Mouse (Mus musculus): ENCODE data around the gene Spire2. TPM values are rescaled to one million over a fixed set of nuclear protein-coding genes. Genes with fewer than 3 reads are reported as not detected.
A peak's percentile ranks its signal among the peaks of the same experiment; 100 is the strongest.

The Spire2 gene
- polyA plus RNA-seq, 1 experiment from 2014 or later, result 0.33 TPM

GRCm38 (mm10) chr8:123308738-123309137 is 23.8 kb upstream of the Spire2 start:
- WGBS, result 65% methylated on average over 4 of the region's 4 CpGs

DNA sequence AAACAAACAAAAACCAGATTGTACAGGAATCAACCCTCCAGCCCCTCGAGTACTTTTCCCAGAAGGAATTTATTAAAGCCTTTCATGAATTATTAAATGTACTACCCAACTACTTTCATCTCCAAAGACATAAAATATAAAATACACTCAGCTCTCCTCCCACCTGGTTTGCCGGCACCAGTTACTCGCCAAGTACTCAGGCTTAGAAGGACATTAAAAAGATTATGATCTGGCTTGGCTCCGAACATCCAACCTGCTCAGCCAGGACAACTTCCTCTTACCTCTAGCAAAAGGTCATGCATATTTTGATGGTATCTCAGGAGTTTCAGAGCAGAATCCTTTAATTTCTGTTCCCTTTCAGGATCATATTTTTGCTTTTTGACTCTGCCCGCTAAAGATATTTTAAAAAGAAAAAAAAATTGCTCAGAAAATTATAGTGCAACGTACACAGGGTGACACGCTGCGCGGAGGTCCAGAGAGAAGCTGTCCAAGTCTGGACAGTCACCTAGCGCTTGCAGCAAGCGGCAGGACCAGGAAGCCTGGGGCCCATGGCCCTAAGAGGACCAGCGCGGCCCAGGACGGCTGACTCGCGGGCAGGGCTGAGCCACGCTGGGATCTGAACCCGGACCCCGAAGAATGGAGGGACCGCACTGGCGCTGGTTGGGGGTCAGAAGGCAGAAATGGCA is 14.6 kb upstream of the Spire2 start:
- no peaks in the 10 kb centered on the region for H3K36me3 ChIP-seq
- peak; percentile 68 for ATAC-seq (replicated peaks; ENCODE audit: insufficient number of reproducible peaks, insufficient read depth, low FRiP score, low read depth)
- peak overlapping the region; percentile 69 for H3K9ac ChIP-seq
- 5% methylated on average over 21 of the region's 21 CpGs for WGBS
- peaks cover 19% of the 10 kb centered on the region for H3K4me1 ChIP-seq (replicated peaks)
- no peaks in the 10 kb centered on the region for H3K9me3 ChIP-seq (replicated peaks)
- H3K4me2 ChIP-seq, result peak overlapping the region; percentile 88
- peak overlapping the region; percentile 67 for H3K4me3 ChIP-seq
- no peak overlapping the region; the same call in 1 of the 2 replicates for H3K27ac ChIP-seq
- H3K27me3 ChIP-seq, result no peaks in the 10 kb centered on the region

More at GRCm38 (mm10) chr8:123308738-123309137, 23.8 kb upstream of the Spire2 start:
- no peaks in the 10 kb centered on the region for H3K4me1 ChIP-seq (replicated peaks)
- peaks cover 10% of the 10 kb centered on the region; the same call in 1 of the 2 replicates for H3K36me3 ChIP-seq
- H3K4me2 ChIP-seq, result no peak overlapping the region
- no peak for ATAC-seq (replicated peaks; ENCODE audit: insufficient number of reproducible peaks, insufficient read depth, low FRiP score, low read depth)
- H3K27ac ChIP-seq, result no peak overlapping the region
- no peaks in the 10 kb centered on the region for H3K9me3 ChIP-seq (replicated peaks)
- H3K4me3 ChIP-seq, result no peak overlapping the region
- no peak overlapping the region for H3K9ac ChIP-seq
- no peaks in the 10 kb centered on the region for H3K27me3 ChIP-seq

DNA sequence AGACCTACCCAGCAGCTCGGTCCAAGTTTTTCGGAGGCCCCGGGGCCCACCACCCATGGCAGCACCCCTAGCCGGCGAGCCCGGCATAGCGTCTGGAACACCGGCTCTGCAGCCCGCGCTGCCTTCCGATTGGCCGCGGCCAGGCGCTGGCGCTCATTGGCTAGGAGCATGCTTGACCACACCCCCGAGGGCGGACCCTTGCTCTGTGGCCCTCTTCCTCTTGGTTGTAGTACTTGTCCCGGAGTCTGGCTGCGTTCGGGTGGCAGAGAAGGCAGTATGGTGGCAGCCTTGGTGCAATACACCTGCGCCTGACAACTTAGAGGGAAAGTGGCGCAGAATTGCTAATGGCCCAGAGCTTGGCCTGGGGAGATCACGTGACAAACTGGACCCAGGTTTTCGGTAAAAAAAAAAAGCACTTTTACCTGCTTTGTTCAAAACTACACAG is 14.0 kb upstream of the Spire2 start, which contains the start of gene Fanca:
Gene Fanca, minus strand, starts transcription at position 110 of the 445 bp plus-strand sequence.
- Histone ChIP-seq H3K36me3 (no peaks in the 10 kb centered on the region), H3K9me3 (replicated peaks) (no peaks in the 10 kb centered on the region), H3K4me3 (peak within 1 kb of the TSS; percentile 67), H3K9ac (peak within 1 kb of the TSS; percentile 69), H3K27me3 (no peaks in the 10 kb centered on the region), H3K27ac (peak within 1 kb of the TSS; percentile 13; the same call in 1 of the 2 replicates), H3K4me2 (peak within 1 kb of the TSS; percentile 88), H3K4me1 (replicated peaks) (peaks cover 19% of the 10 kb centered on the region)
- 0% methylated on average over 24 of the region's 24 CpGs for WGBS
- peak; percentile 98 for ATAC-seq (replicated peaks; ENCODE audit: insufficient number of reproducible peaks, insufficient read depth, low FRiP score, low read depth)

- WGBS, result 25% methylated on average over 7 of the region's 7 CpGs
Measured at GRCm38 (mm10) chr8:123319522-123320164, 12.9 kb upstream of the Spire2 start.

GRCm38 (mm10) chr8:123328552-123328951 is 4.0 kb upstream of the Spire2 start:
- no peak overlapping the region for H3K27ac ChIP-seq
- H3K4me1 ChIP-seq (replicated peaks), result peaks cover 11% of the 10 kb centered on the region
- ATAC-seq (replicated peaks; ENCODE audit: insufficient number of reproducible peaks, insufficient read depth, low FRiP score, low read depth), result no peak
- H3K27me3 ChIP-seq, result peaks cover 15% of the 10 kb centered on the region; the same call in 1 of the 2 replicates
- WGBS, result 93% methylated on average over 2 of the region's 2 CpGs
- no peak overlapping the region for H3K4me2 ChIP-seq
- H3K9ac ChIP-seq, result no peak overlapping the region
- H3K9me3 ChIP-seq (replicated peaks), result no peaks in the 10 kb centered on the region
- no peaks in the 10 kb centered on the region for H3K36me3 ChIP-seq
- no peak overlapping the region for H3K4me3 ChIP-seq

More at GRCm38 (mm10) chr8:123319522-123320164, 12.9 kb upstream of the Spire2 start:
- H3K4me1 ChIP-seq (replicated peaks), result peaks cover 19% of the 10 kb centered on the region
- H3K9me3 ChIP-seq (replicated peaks), result no peaks in the 10 kb centered on the region
- no peak overlapping the region for H3K9ac ChIP-seq
- no peak for ATAC-seq (replicated peaks; ENCODE audit: insufficient number of reproducible peaks, insufficient read depth, low FRiP score, low read depth)
- no peak overlapping the region for H3K4me3 ChIP-seq
- H3K27me3 ChIP-seq, result no peaks in the 10 kb centered on the region
- no peaks in the 10 kb centered on the region for H3K36me3 ChIP-seq
- no peak overlapping the region for H3K4me2 ChIP-seq
- no peak overlapping the region for H3K27ac ChIP-seq

GRCm38 (mm10) chr8:123329350-123329749 is 3.2 kb upstream of the Spire2 start:
- H3K4me3 ChIP-seq, result no peak overlapping the region
- H3K9ac ChIP-seq, result no peak overlapping the region
- H3K27me3 ChIP-seq, result peaks cover 23% of the 10 kb centered on the region
- H3K4me1 ChIP-seq (replicated peaks), result peaks cover 18% of the 10 kb centered on the region
- 41% methylated on average over 4 of the region's 4 CpGs for WGBS
- H3K27ac ChIP-seq, result no peak overlapping the region
- no peak overlapping the region for H3K4me2 ChIP-seq
- no peaks in the 10 kb centered on the region for H3K9me3 ChIP-seq (replicated peaks)
- no peaks in the 10 kb centered on the region for H3K36me3 ChIP-seq
- no peak for ATAC-seq (replicated peaks; ENCODE audit: insufficient number of reproducible peaks, insufficient read depth, low FRiP score, low read depth)

- ATAC-seq (replicated peaks; ENCODE audit: insufficient number of reproducible peaks, insufficient read depth, low FRiP score, low read depth), result no peak
- Histone ChIP-seq H3K4me1 (replicated peaks) (peaks cover 19% of the 10 kb centered on the region), H3K9me3 (replicated peaks) (no peaks in the 10 kb centered on the region), H3K27ac (no peak overlapping the region), H3K9ac (no peak overlapping the region), H3K4me2 (no peak overlapping the region), H3K4me3 (no peak overlapping the region), H3K27me3 (peaks cover 29% of the 10 kb centered on the region), H3K36me3 (no peaks in the 10 kb centered on the region)
- 65% methylated on average over 5 of the region's 5 CpGs for WGBS
Measured at GRCm38 (mm10) chr8:123329961-123330360, 2.6 kb upstream of the Spire2 start.

DNA sequence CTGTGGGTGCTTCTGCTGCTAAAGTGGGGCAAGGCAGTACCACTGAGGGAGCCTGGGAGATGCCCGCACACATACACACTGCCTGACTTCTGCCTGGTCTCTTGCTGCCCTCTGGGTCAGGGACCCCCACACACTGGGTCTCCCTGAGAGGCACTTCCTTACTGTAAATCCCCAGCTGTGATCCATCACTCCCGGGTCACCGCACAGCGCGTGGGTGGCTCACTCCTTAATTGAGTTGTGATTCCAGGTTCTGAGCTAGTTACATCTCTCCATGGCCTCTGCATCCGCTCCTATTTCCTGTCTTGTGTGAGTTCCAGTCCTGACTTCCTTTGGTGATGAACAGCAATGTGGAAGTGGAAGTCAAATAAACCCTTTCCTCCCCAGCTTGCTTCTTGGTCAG is 1.8 kb upstream of the Spire2 start:
- Histone ChIP-seq H3K27ac (no peak overlapping the region), H3K4me2 (no peak overlapping the region), H3K36me3 (no peaks in the 10 kb centered on the region), H3K9me3 (replicated peaks) (no peaks in the 10 kb centered on the region), H3K27me3 (peaks cover 28% of the 10 kb centered on the region), H3K4me3 (no peak overlapping the region), H3K4me1 (replicated peaks) (peaks cover 19% of the 10 kb centered on the region), H3K9ac (no peak overlapping the region)
- no peak for ATAC-seq (replicated peaks; ENCODE audit: insufficient number of reproducible peaks, insufficient read depth, low FRiP score, low read depth)
- WGBS, result 56% methylated on average over 6 of the region's 6 CpGs

DNA sequence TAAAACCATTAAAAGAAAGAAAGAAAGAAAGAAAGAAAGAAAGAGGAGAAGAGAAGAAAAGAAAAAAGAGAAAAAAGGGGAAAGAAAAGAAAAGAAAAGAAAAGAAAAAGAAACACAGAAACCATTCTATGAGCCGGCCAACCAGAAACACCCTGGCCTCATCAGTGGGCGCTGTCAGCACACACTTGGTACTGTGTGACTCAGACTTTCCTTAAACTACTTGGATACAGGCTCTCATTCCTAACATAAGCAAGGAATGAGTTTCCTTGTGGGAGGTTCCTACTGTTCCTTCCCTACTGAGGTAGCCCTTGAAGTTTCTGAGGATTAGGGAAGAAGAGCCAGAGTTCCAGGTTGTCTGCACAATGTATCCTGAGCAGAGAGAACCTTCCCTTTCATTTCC is 1.2 kb upstream of the Spire2 start:
- Histone ChIP-seq H3K4me1 (replicated peaks) (peaks cover 19% of the 10 kb centered on the region), H3K9me3 (replicated peaks) (no peaks in the 10 kb centered on the region), H3K27me3 (peaks cover 26% of the 10 kb centered on the region), H3K4me3 (no peak overlapping the region), H3K36me3 (no peaks in the 10 kb centered on the region), H3K4me2 (no peak overlapping the region), H3K9ac (no peak overlapping the region), H3K27ac (no peak overlapping the region)
- WGBS, result 43% methylated on average over 2 of the region's 2 CpGs
- no peak for ATAC-seq (replicated peaks; ENCODE audit: insufficient number of reproducible peaks, insufficient read depth, low FRiP score, low read depth)

DNA sequence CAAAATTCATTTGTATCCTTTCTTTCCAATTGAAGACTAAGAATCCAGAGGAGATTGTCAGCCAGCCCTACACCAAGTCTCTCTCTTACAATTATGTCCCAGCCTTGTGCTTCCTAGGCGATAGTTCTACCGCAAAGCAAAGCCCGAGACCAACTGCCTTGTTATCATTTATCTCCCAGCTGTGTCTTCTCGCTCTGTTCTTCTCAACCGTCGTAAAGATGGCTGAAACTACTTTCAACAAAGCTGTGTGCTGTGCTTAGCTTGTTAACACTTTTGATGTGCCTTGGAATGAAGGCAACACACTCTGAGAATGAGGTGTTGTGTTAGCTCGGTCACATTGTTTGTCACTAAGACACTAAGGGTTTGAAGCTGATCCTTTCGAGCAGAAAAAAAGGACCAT is 703 bp upstream of the Spire2 start:
- no peaks in the 10 kb centered on the region for H3K9me3 ChIP-seq (replicated peaks)
- peak overlapping the region; percentile 59 for H3K4me3 ChIP-seq
- ATAC-seq (replicated peaks; ENCODE audit: insufficient number of reproducible peaks, insufficient read depth, low FRiP score, low read depth), result no peak
- H3K9ac ChIP-seq, result no peak overlapping the region
- 23% methylated on average over 8 of the region's 8 CpGs for WGBS
- H3K4me1 ChIP-seq (replicated peaks), result peaks cover 19% of the 10 kb centered on the region
- peaks cover 25% of the 10 kb centered on the region for H3K27me3 ChIP-seq
- H3K36me3 ChIP-seq, result no peaks in the 10 kb centered on the region
- no peak overlapping the region for H3K27ac ChIP-seq
- peak overlapping the region; percentile 92 for H3K4me2 ChIP-seq

DNA sequence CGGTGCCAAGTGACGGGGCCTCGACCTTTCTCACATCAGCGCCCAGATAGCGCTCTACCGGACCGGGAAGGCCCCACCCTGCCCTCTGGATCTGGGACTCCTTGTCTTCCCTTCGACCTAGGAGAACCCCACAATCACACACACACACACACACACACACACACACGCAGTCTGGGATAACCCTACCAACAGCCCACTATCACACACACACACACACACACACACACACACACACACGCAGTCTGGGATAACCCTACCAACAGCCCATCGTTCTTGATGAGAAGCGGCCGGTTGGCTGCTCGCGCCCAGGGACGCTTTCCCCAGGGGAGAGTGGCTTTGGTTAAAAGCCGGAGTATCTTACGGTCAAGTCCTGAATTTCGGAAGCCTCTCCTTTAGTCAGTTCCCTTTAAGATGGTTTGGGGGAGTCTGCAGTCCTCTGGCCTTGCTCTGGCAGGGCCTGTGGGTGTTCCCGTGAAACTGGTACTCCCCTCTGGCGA is 626 bp downstream of the Spire2 start:
- H3K27me3 ChIP-seq, result peaks cover 24% of the 10 kb centered on the region
- H3K9me3 ChIP-seq (replicated peaks), result no peaks in the 10 kb centered on the region
- peak overlapping the region; percentile 59 for H3K4me3 ChIP-seq
- WGBS, result 6% methylated on average over 19 of the region's 21 CpGs
- ATAC-seq (replicated peaks; ENCODE audit: insufficient number of reproducible peaks, insufficient read depth, low FRiP score, low read depth), result no peak; the same call in 1 of the 2 replicates
- peak overlapping the region; percentile 92 for H3K4me2 ChIP-seq
- peaks cover 19% of the 10 kb centered on the region for H3K4me1 ChIP-seq (replicated peaks)
- H3K27ac ChIP-seq, result no peak overlapping the region
- H3K36me3 ChIP-seq, result no peaks in the 10 kb centered on the region
- no peak overlapping the region for H3K9ac ChIP-seq

All from heart, embryonic 15.5 days (tissue).